Mouse (Mus musculus) spleen, adult 2 months (tissue): ENCODE results near the gene Axl.
"Not testable (repeated sequence)": the region's sequence is repeated elsewhere in the genome, so short reads cannot be mapped to it uniquely, and the experiment has no call there.

ENCODE experiments used
- CTCF ChIP-seq: fragments of 200-500 bp; IDR thresholded peaks from 2 replicates; pipeline ENCODE4 v1.5.1; 2011; ENCODE audit warnings: mild to moderate bottlenecking, inconsistent platforms; ENCODE audit not compliant: insufficient read depth, insufficient read length, insufficient replicate concordance; ENCODE audit errors: extremely low read depth
- POLR2A ChIP-seq: fragments of 200-500 bp; IDR thresholded peaks from 2 replicates; pipeline ENCODE4 v1.6.1; 2011; ENCODE audit warnings: low read depth, low read length, inconsistent platforms

GRCm38 (mm10) chr7:25792966-25793365 lies 4.5 kb upstream of the Axl start:
- TF ChIP-seq POLR2A, CTCF: not testable (repeated sequence)
